Mouse (Mus musculus) erythroblast, embryonic 14.5 days (primary cell): ENCODE measurements around the gene Ing1. TPM values are rescaled to one million over a fixed set of nuclear protein-coding genes. Genes with fewer than 3 reads are reported as not detected.

ENCODE experiments used
- H3K27me3 ChIP-seq: 2 replicates; pipeline ENCODE4 v1.6.1; 2012; ENCODE audit warnings: inconsistent platforms; ENCODE audit not compliant: control insufficient read depth
- H3K36me3 ChIP-seq: 2 replicates; pipeline ENCODE4 v1.6.1; 2012; ENCODE audit warnings: mild to moderate bottlenecking, inconsistent platforms; ENCODE audit not compliant: control insufficient read depth
- H3K4me1 ChIP-seq: 2 replicates; pipeline ENCODE4 v1.6.1; 2012; ENCODE audit warnings: inconsistent platforms; ENCODE audit not compliant: control insufficient read depth
- H3K4me3 ChIP-seq: replicated peaks from 2 replicates; pipeline ENCODE3; 2012; ENCODE audit warnings: moderate library complexity, mild to moderate bottlenecking, inconsistent platforms
- H3K9me3 ChIP-seq: 2 replicates; pipeline ENCODE4 v1.6.1; 2012; ENCODE audit warnings: low read length, inconsistent platforms, mixed read lengths; ENCODE audit not compliant: control insufficient read depth
- GATA1 ChIP-seq: IDR thresholded peaks from 2 replicates; pipeline ENCODE4 v1.6.1; 2012; ENCODE audit warnings: low read length, inconsistent platforms, mixed read lengths
- TAL1 ChIP-seq: IDR thresholded peaks from 3 replicates; pipeline ENCODE4 v1.6.1; 2012; ENCODE audit warnings: low read length, inconsistent platforms, mixed read lengths
- polyA plus RNA-seq: library from polyadenylated mRNA; stranded (reverse); fragments of >175 nt; gene quantifications from 2 replicates; pipeline ENCODE4 v1.2.3, GENCODE M21; 2012

Ing1 gene
- polyA plus RNA-seq, 1 experiment, result 4.3 TPM

DNA sequence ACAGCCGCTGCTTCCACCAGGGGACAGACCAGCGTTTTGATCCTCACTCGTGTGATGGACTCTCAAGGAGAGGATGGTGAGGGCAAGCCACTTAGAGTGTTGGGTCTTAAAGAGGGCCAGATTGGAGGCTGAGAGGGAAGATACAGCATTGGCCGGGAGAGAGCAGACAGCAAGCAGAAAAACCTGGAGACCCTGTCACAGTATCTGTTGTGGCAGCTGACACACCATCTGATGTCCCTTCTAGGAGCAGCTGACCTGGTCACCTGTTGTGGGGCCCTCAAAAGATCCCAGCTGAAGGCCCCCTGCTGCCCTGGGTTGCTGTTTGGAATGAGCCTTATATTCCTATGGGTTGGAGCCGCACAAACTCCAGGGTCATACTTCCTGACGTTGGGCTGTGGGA lies 17.1 kb downstream of the Ing1 start:
- TF ChIP-seq TAL1, result no peak
- TF ChIP-seq GATA1, result no peak
- Histone ChIP-seq H3K4me3 (no peak overlapping the region), H3K36me3 (no peaks in the 10 kb centered on the region), H3K9me3 (no peaks in the 10 kb centered on the region), H3K4me1 (no peaks in the 10 kb centered on the region), H3K27me3 (no peaks in the 10 kb centered on the region)

GRCm38 (mm10) chr8:11574911-11575603 lies 19.7 kb downstream of the Ing1 start:
- Histone ChIP-seq H3K9me3 (no peaks in the 10 kb centered on the region), H3K4me3 (no peak overlapping the region), H3K36me3 (no peaks in the 10 kb centered on the region), H3K4me1 (no peaks in the 10 kb centered on the region), H3K27me3 (no peaks in the 10 kb centered on the region)
- TF ChIP-seq TAL1, result no peak
- TF ChIP-seq GATA1, result no peak

- H3K9me3 ChIP-seq, result no peaks in the 10 kb centered on the region
- no peaks in the 10 kb centered on the region for H3K27me3 ChIP-seq
- H3K4me1 ChIP-seq, result no peaks in the 10 kb centered on the region
- TF ChIP-seq GATA1 (no peak), TAL1 (no peak)
- H3K4me3 ChIP-seq, result no peak overlapping the region
- H3K36me3 ChIP-seq, result no peaks in the 10 kb centered on the region
Measured at GRCm38 (mm10) chr8:11575604-11576384, 20.4 kb downstream of the Ing1 start.

- H3K9me3 ChIP-seq, result peaks cover 11% of the 10 kb centered on the region
- H3K4me3 ChIP-seq, result no peak overlapping the region
- no peak for TF ChIP-seq TAL1
- TF ChIP-seq GATA1, result no peak
- H3K27me3 ChIP-seq, result no peaks in the 10 kb centered on the region
- no peaks in the 10 kb centered on the region for H3K36me3 ChIP-seq
- no peaks in the 10 kb centered on the region for H3K4me1 ChIP-seq
Measured at GRCm38 (mm10) chr8:11585513-11586373, 30.4 kb downstream of the Ing1 start.

DNA sequence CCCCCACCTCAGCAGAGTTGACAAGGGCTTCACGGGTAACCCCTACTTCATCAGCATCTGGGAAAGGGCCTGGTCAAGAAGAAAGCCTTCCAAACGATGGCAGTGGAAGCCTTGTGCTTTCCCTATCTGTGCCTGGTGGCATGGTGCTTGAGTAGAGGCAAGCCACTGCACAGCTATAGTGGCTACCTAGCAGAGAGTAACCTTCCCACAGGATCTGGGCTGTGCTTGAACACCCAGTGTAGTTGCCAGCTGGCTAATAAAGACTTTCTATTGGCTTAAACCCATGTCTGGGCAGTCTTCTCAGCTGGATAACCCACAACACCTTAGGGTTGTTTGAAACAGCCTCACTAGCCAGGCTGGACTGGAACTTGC lies 31.0 kb downstream of the Ing1 start:
- H3K9me3 ChIP-seq, result peaks cover 11% of the 10 kb centered on the region
- H3K4me3 ChIP-seq, result no peak overlapping the region
- no peak for TF ChIP-seq TAL1
- TF ChIP-seq GATA1, result no peak
- H3K36me3 ChIP-seq, result no peaks in the 10 kb centered on the region
- no peaks in the 10 kb centered on the region for H3K4me1 ChIP-seq
- H3K27me3 ChIP-seq, result no peaks in the 10 kb centered on the region

DNA sequence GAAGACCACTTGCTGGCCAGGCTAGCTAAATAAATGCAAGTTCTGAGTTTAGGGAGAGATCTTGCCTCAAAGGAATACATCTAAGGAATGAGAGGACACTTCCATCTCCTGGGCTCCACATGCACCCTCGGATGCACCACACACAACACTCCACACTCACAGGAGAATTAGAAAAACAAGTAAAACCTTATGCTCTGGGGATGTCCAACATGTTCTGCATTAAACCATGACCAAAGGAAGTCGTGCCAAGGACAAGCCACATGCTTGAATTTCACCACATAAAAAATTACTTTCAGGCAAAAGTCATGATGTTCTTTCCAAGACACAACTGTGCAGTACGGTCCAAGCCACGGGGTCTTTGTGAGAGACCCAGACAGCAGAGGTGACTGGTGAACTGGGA lies 36.5 kb downstream of the Ing1 start:
- peaks cover 2% of the 10 kb centered on the region for H3K9me3 ChIP-seq
- no peak overlapping the region for H3K4me3 ChIP-seq
- TF ChIP-seq GATA1 (no peak), TAL1 (no peak)
- peaks cover 8% of the 10 kb centered on the region for H3K4me1 ChIP-seq
- no peaks in the 10 kb centered on the region for H3K36me3 ChIP-seq
- H3K27me3 ChIP-seq, result no peaks in the 10 kb centered on the region

- H3K9me3 ChIP-seq, result peaks cover 5% of the 10 kb centered on the region
- TF ChIP-seq TAL1 (no peak), GATA1 (no peak)
- H3K4me1 ChIP-seq, result peaks cover 8% of the 10 kb centered on the region
- H3K27me3 ChIP-seq, result no peaks in the 10 kb centered on the region
- no peak overlapping the region for H3K4me3 ChIP-seq
- no peaks in the 10 kb centered on the region for H3K36me3 ChIP-seq
Measured at GRCm38 (mm10) chr8:11592296-11592695, 36.9 kb downstream of the Ing1 start.

DNA sequence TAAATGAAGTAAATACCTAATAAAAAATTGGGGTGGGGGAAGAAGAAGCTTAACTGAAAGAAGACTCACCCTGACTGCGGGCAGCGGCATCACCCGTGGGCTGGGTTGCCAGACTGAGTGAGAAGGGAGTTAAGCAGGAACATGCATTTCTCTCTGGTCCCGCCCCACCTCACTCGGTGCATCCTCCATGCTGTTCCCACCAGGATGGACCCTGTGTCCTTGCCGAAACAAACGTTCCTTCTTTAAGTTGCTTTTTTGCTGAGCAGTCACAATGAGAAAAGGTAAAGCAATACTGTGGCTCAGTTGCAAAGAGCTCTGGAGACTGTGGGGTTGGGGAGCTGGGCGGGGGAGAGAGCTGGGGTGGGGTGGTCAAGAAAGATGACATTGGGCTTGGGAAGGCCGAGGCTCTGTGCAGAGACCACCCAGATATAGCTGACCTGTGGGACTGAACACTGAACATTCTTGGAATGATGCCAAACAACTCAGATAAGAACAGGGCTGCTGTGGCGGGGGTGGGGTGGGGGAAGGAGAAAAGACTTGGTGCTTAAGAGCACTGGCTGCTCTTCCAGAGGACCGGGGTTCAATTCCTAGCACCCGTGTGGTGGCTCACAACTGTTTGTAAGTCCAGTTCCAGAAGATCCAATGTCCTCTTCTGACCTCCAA lies 38.0 kb downstream of the Ing1 start:
- H3K9me3 ChIP-seq, result peaks cover 5% of the 10 kb centered on the region
- H3K4me3 ChIP-seq, result no peak overlapping the region
- H3K36me3 ChIP-seq, result no peaks in the 10 kb centered on the region
- peaks cover 8% of the 10 kb centered on the region for H3K4me1 ChIP-seq
- no peaks in the 10 kb centered on the region for H3K27me3 ChIP-seq
- TF ChIP-seq GATA1 (no peak), TAL1 (no peak)
